Mouse (Mus musculus) adrenal gland, adult 10 weeks (tissue): Measurements from ENCODE around the gene Phf14. TPM values are rescaled to one million over a fixed set of nuclear protein-coding genes. Genes with fewer than 3 reads are reported as not detected.

Source experiments
- polyA plus RNA-seq: library from polyadenylated mRNA; stranded (reverse); fragments of 350-450 nt; fragmentation: Illumina TruSeq; extraction: RNeasy Lipid Tissue Mini Kit (QIAGEN cat#74804); gene quantifications from one replicate; pipeline ENCODE4 v1.2.3, GENCODE M21; 2014; ENCODE audit warnings: low read depth, low replicate concordance

Phf14 gene
- polyA plus RNA-seq, result 73.3 TPM

DNA sequence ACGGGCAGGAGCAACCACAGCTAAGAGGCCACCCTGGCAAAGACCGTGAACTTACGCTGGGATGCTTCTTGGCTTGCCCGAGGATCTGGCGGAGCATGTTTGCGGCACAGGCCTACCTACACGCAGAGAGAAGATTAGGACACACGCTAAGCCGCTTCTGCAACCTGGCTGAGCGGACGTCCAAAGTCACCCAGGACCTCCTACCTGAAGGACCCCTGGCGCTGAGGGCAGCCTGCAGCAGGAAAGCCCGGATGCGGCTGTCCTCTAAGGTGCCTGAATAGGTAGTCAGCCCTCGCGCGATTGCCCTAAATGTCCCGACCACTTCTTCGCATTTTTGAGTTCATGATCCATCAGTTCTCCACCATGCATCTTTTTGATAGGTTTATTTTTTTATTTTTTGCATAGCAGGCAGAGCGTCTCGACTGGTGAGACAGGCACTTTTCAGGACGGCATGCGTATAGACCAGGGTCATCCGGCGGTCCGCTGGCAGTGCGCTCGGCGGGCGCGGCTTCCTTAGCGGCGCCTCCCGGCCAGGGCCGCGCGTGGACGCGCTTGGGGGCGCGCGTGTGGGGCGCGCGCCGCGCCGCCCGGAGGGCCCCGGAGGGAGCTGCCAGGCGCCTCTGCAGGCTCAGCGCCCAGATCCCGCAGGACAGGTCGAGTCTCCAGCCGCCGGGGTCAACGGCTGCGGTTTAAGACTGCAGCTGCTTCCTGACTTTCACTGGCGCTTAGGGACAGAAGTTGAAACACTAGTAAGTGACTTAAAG, at the start of gene Phf14, which contains the start of gene Ndufa4:
TSS of gene Phf14 (plus strand) at position 541 of the 764 bp plus-strand sequence.
TSS of gene Ndufa4 (minus strand) at position 229 of the 764 bp plus-strand sequence.

Other genes starting within 250 kb of the Phf14 start
- 1,806 TPM for gene Ndufa4, start 312 bp upstream of the Phf14 start, polyA plus RNA-seq